Mouse (Mus musculus): ENCODE measurements around the gene Gpr39. TPM values are rescaled to one million over a fixed set of nuclear protein-coding genes. Genes with fewer than 3 reads are reported as not detected.
"Not testable (repeated sequence)": the region's sequence is repeated elsewhere in the genome, so short reads cannot be mapped to it uniquely, and the experiment has no call there.

Gene Gpr39
- total RNA-seq (2018; cell fraction: chromatin; rRNA removed) = not detected
- total RNA-seq (2018; cell fraction: cytosol; rRNA removed) = not detected
- total RNA-seq (2018; cell fraction: nucleus; rRNA removed) = not detected
- polyA plus RNA-seq (2018) = not detected in 3 replicates

DNA sequence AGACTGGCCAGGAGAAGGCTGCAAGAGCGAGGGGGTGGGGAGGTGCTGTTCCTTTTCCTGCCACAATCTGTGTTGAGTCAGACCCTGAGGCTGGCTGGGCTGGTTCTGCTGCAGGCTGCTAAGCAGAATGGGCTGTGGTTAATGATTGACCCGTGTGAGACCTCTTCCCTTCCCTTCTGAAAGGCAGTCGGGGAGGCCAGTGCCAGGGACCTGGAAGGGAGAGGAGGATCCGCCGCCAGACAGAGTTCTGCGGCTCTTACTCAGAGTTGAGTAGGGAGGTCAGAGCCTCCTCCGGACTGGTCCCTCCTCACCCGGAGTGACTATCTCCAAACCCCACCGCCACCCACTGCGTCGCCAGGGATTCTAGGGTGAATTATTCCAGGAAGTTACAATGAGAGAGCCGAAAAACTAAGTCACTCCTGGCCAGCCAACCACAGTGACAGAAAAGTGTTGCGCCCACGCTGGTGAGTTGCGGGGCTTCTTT is at the start of gene Gpr39:
Gene Gpr39 (plus strand): TSS at position 206 of the 484 bp plus-strand sequence.
- H3K27ac ChIP-seq = no peak within 1 kb of the TSS
- H3K4me3 ChIP-seq (ENCODE audit: inconsistent target) = no peak within 1 kb of the TSS
- no peaks in the 10 kb centered on the region for H3K36me3 ChIP-seq (ENCODE audit: inconsistent target)
- WGBS (ENCODE audit: missing documents) = 14% methylated on average over 15 of the region's 15 CpGs
- H3K79me2 ChIP-seq (ENCODE audit: inconsistent target) = no peaks in the 10 kb centered on the region

DNA sequence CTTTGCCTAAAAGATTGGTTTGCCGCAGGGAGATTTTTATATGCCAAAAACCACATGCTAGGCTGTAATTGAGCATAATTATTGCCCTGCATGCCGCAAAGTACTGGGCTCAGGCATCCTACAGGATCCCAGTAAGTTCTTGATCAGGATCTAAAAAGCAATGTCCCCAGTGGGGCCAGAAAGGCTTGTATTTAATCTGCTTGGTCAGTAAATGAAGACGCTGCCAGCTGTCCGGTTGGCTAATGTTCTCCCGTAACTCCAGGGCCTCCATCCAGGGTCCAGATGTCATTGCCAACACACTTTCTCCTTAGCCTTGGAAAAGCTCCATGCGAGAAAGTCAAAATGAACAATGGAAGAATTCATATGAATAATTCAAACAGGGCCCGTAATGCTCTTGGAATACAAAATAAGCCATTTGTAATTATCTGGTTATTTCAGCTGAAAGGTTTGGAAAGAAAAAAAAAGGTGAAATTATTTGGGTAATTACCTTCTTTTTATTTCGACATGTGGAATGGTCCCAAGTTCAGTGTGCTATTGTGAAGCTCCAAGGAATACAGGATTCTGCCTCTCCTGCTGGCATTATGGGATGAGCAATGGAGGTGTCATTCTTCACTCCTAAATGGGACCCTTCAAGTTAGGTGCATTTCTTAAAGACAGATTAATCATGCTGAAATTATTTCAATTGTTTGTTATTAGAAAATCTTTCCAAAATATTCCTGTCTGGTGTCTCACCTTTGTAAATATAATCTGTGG is 37.1 kb upstream of the Gpr39 start:
- H3K27ac ChIP-seq = no peak overlapping the region
- WGBS (ENCODE audit: missing documents) = 96% methylated on average over 8 of the region's 8 CpGs
- H3K36me3 ChIP-seq (ENCODE audit: inconsistent target) = no peaks in the 10 kb centered on the region
- H3K79me2 ChIP-seq (ENCODE audit: inconsistent target) = no peaks in the 10 kb centered on the region
- no peak overlapping the region for H3K4me3 ChIP-seq (ENCODE audit: inconsistent target)

DNA sequence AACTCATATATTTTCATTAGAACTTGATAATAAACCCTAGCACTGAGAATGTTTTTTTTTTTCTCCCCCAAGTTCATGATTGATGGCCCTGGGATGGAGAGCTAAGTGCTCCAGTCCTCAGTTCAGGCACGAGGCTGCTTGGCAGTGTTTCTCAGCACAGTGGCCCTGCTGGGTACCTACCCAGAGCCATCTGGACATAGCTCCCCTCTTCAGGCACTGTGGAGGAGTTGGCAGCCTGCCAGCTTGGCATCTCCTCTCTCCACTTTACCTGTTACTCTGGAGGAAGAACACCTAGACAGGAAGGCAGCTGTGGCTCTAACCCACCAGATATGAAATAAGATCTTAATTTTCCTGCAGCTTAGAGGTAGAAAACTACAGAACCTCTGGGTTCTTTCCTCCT is 33.2 kb upstream of the Gpr39 start:
- Histone ChIP-seq H3K27ac (no peak overlapping the region), H3K4me3 (ENCODE audit: inconsistent target) (no peak overlapping the region), H3K79me2 (ENCODE audit: inconsistent target) (no peaks in the 10 kb centered on the region), H3K36me3 (ENCODE audit: inconsistent target) (no peaks in the 10 kb centered on the region)
- 42% methylated on average over 1 of the region's 1 CpGs for WGBS (ENCODE audit: missing documents)

DNA sequence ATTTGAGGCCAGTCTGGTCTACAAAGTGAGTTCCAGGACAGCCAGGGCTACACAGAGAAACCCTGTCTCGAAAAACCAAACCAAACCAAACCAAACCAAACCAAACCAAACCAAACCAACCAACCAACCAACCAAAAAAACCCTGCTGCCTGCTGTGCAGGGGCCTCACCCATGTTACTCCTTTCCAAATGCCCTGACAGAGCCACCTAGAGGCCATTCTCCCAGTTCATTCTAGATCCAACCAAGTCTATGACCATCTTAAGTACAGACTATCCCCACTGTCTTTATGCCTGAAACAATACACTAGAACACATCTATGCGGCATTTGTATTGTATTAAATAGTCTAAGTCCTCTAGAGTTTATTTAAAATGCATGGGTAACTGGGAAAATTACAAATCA is 30.0 kb upstream of the Gpr39 start:
- WGBS (ENCODE audit: missing documents) = 93% methylated on average over 2 of the region's 2 CpGs
- H3K36me3 ChIP-seq (ENCODE audit: inconsistent target); H3K79me2 ChIP-seq (ENCODE audit: inconsistent target); H3K27ac ChIP-seq; H3K4me3 ChIP-seq (ENCODE audit: inconsistent target): not testable (repeated sequence)

DNA sequence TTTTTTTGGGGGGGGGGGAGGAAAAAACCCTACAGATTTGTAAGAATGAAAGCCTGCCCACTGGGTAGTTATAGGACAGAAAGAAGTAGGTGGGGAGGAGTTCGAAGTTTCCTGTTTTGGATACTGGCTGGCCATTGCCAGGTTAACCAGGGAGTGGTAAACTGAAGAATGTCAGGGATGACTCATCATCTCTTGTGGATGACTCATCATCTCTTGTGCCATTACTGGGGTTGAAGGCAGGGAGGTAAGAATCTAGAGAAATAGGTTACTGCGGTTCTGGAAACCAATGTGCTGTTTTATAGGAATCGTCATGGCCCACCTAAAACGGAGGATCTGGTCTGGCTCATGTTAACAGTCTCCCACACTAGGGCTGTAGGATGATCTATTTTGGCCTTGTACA is 28.8 kb upstream of the Gpr39 start:
- Histone ChIP-seq H3K79me2 (ENCODE audit: inconsistent target) (no peaks in the 10 kb centered on the region), H3K27ac (no peak overlapping the region), H3K4me3 (ENCODE audit: inconsistent target) (no peak overlapping the region), H3K36me3 (ENCODE audit: inconsistent target) (no peaks in the 10 kb centered on the region)
- 93% methylated on average over 4 of the region's 4 CpGs for WGBS (ENCODE audit: missing documents)

DNA sequence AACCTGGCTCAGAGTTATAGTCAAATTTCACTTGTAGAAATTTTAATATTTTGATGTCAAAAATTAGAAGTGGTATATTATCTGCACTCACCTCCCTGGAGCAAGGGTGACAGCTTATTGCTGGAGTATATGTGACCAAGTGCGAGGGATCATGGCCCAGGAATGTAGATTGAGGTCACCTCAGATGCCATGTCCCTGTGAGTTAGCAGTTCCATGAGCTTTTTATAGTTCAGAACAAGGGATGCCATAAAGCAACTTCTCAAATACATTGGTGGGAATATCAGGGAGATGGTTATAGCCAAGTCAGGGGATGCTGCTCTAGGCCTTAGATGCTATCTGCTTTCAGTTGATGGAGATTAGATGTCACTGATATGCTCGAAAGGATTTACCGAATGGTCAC is 27.7 kb upstream of the Gpr39 start:
- H3K4me3 ChIP-seq (ENCODE audit: inconsistent target) = no peak overlapping the region
- no peaks in the 10 kb centered on the region for H3K79me2 ChIP-seq (ENCODE audit: inconsistent target)
- no peaks in the 10 kb centered on the region for H3K36me3 ChIP-seq (ENCODE audit: inconsistent target)
- 86% methylated on average over 3 of the region's 3 CpGs for WGBS (ENCODE audit: missing documents)
- H3K27ac ChIP-seq = no peak overlapping the region

DNA sequence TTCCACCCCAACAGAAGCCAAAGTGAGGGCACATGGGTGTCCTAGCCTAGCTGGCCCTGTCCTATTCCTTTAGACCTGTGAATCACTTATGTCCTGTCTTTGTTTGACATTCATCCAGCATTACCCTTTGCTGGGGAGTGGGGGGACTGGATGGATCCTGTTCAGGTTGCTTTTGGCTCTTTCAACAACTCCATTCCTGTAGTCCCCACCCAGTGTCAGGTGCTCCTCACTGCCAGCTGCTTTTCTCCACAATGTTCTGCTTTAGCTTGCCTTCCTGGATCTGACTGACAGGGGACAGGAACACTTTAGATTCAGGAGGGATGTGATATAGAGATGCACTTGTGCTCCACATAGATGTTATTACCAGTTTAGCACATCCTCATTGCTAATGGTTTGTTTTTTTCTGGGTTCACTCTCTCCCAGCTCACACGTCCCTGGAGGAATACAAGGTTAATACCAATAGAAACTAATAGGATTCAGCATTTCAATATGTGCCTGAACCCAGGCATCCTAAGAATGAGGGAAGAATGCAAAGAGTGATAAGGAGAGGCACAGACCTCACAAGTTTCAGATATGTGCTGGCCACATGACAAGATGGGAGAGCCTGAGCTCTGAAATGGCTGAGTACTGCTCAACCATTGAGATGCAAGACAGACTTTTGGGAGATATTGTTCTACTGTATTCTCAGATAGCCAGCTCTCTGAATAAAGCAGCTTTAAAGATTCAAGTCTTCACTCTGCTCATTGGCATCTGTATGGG is 23.8 kb upstream of the Gpr39 start:
- H3K79me2 ChIP-seq (ENCODE audit: inconsistent target) = no peaks in the 10 kb centered on the region
- WGBS (ENCODE audit: missing documents) = 80% methylated on average over 1 of the region's 1 CpGs
- H3K27ac ChIP-seq = no peak overlapping the region
- no peak overlapping the region for H3K4me3 ChIP-seq (ENCODE audit: inconsistent target)
- H3K36me3 ChIP-seq (ENCODE audit: inconsistent target) = no peaks in the 10 kb centered on the region

DNA sequence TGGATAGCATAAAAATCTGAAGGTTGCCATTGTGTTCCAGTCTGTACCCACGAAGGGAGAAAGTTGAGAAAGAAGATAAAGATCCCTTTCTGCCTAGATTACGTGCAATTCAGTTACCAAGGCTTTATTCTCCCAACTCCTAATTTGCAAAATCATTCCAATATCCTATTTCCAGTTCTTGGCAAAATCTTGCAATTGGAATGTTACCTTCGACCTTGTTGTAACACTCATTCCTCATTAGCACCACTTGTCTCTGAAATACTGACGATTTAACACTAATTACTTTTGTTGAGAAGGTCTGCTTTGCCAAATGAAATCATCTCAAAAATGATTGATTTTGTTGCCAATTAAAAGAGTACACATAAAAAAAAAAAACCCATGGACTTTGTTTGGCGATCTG is 19.4 kb upstream of the Gpr39 start:
- Histone ChIP-seq H3K27ac (no peak overlapping the region), H3K36me3 (ENCODE audit: inconsistent target) (no peaks in the 10 kb centered on the region), H3K79me2 (ENCODE audit: inconsistent target) (no peaks in the 10 kb centered on the region), H3K4me3 (ENCODE audit: inconsistent target) (no peak overlapping the region)
- 97% methylated on average over 5 of the region's 5 CpGs for WGBS (ENCODE audit: missing documents)

DNA sequence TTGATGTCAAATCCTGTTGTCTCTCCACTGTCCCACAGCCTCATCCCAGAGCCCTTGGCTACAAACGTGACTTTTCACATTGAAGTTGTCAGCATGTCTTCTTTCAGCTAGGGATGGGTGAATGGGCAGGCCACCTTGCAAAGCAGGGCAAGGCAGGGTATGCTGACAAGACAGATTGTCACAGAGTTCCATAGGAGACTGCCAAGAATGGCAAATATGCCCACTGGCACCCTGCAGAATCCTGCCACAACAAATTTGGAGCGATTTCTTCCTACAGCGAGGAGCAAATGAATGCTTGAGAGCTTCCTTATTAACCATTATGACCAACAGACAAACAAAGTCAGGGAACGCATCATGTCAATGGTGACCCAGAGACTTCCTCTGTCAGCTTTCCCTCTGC is 16.6 kb upstream of the Gpr39 start:
- Histone ChIP-seq H3K36me3 (ENCODE audit: inconsistent target) (no peaks in the 10 kb centered on the region), H3K4me3 (ENCODE audit: inconsistent target) (no peak overlapping the region), H3K79me2 (ENCODE audit: inconsistent target) (no peaks in the 10 kb centered on the region), H3K27ac (no peak overlapping the region)
- WGBS (ENCODE audit: missing documents) = 84% methylated on average over 4 of the region's 4 CpGs

DNA sequence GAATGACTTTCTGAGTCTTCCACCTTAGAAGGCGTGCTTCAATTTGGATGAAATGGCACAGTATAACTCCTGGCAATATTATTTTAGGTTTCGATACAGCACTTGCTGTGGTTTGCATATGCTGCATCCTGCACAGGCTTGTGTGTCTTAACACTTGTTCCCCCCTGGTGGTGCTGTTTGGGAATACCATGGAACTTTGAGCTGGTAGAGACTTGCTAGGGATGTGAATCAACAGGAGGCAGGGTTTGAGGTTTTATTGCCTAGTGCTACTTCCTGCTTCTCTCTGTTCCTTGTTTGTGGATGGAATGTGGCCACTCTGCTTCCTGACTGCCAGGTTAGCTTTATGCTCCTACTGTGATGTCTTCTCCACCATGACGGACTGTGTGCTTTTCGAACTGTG is 15.9 kb upstream of the Gpr39 start:
- no peaks in the 10 kb centered on the region for H3K36me3 ChIP-seq (ENCODE audit: inconsistent target)
- H3K27ac ChIP-seq = no peak overlapping the region
- H3K4me3 ChIP-seq (ENCODE audit: inconsistent target) = no peak overlapping the region
- 94% methylated on average over 4 of the region's 4 CpGs for WGBS (ENCODE audit: missing documents)
- H3K79me2 ChIP-seq (ENCODE audit: inconsistent target) = no peaks in the 10 kb centered on the region

DNA sequence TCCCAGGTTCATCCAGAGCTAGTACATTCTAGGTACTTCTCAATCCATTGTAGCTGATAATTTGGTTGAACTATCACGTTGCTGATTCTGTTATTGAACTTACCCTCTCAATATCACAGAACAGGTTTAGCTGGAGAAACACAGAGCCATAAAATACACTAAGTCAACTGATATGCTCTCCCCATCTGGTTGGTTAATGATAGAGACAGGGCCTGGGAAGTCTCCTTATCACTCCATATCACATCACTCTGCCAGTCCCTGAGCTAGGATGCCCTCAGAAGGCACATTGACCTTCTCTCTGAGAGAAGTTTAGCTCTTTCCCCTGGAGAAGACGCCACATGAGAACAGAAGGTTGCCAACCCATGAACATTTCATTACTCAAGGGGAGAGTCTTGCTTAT is 14.7 kb upstream of the Gpr39 start:
- WGBS (ENCODE audit: missing documents) = 88% methylated on average over 2 of the region's 2 CpGs
- no peak overlapping the region for H3K27ac ChIP-seq
- H3K4me3 ChIP-seq (ENCODE audit: inconsistent target) = no peak overlapping the region
- no peaks in the 10 kb centered on the region for H3K79me2 ChIP-seq (ENCODE audit: inconsistent target)
- no peaks in the 10 kb centered on the region for H3K36me3 ChIP-seq (ENCODE audit: inconsistent target)

DNA sequence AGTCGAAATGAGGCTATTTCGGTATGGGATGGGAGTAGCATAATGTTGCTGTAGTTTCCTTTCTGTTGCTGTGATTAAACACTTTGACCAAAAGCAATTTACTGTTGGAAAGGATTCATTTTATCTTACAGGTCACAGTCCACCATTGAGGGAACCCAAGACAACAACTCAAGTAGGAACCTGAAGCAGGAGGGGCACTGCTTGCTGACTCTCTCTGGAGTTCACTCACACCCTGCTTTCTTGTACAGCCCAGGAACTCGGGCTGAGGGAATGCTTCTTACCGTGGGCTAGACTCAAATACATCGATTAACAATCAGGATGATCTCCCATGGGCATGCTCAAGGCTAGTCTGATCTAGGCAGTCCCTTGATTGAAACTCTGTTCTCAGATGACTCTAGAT is 14.1 kb upstream of the Gpr39 start:
- no peak overlapping the region for H3K4me3 ChIP-seq (ENCODE audit: inconsistent target)
- H3K27ac ChIP-seq = no peak overlapping the region
- 63% methylated on average over 5 of the region's 5 CpGs for WGBS (ENCODE audit: missing documents)
- no peaks in the 10 kb centered on the region for H3K79me2 ChIP-seq (ENCODE audit: inconsistent target)
- no peaks in the 10 kb centered on the region for H3K36me3 ChIP-seq (ENCODE audit: inconsistent target)

DNA sequence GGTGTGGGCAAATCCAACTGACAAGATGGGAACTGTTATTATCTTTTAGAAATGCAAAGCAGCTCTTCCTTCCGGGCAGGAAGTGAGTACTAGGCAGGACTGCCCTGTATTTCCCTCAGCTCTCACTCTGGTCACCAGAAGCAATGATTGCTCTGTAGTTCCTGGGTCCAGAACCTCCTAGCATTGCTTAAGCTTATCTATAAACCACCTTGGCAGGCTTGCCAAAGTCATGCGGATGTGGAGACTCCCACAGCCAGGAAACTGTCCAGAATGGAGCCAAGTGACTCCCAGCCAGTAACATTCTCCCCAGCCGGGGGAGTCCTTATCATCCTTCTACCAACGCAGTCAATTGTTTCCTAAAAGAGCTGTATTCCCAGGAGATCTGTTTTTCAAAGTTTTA is 13.7 kb upstream of the Gpr39 start:
- no peak overlapping the region for H3K4me3 ChIP-seq (ENCODE audit: inconsistent target)
- no peak overlapping the region for H3K27ac ChIP-seq
- no peaks in the 10 kb centered on the region for H3K36me3 ChIP-seq (ENCODE audit: inconsistent target)

DNA sequence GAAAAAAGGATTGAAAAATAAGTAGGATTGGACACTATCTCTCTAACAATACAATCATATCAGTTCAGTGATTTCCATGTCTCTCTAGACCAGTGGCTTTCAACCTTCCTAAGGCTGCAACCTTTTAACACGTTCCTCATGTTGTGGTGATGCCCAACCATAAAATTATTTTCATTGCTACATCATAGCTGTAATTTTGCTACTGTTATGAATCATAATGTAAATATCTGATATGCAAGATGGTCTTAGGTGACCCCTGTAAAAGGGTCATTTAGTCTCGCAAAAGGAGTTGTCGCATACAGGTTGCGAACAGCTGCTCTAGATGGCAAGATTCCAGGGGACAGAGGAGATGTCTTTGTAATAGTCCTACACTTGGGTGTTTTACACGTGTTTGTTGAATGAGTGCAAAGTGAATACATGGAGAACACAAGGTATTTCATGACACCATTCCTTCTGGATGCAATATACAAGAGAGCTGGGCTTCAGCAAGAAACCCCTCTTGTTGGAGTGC is 11.6 kb upstream of the Gpr39 start:
- H3K27ac ChIP-seq = no peak overlapping the region
- H3K4me3 ChIP-seq (ENCODE audit: inconsistent target) = no peak overlapping the region
- no peaks in the 10 kb centered on the region for H3K36me3 ChIP-seq (ENCODE audit: inconsistent target)
- no peaks in the 10 kb centered on the region for H3K79me2 ChIP-seq (ENCODE audit: inconsistent target)
- 84% methylated on average over 5 of the region's 5 CpGs for WGBS (ENCODE audit: missing documents)

More for the DNA sequence above, 13.7 kb upstream of the Gpr39 start:
- WGBS (ENCODE audit: missing documents) = 11% methylated on average over 4 of the region's 4 CpGs
- no peaks in the 10 kb centered on the region for H3K79me2 ChIP-seq (ENCODE audit: inconsistent target)

DNA sequence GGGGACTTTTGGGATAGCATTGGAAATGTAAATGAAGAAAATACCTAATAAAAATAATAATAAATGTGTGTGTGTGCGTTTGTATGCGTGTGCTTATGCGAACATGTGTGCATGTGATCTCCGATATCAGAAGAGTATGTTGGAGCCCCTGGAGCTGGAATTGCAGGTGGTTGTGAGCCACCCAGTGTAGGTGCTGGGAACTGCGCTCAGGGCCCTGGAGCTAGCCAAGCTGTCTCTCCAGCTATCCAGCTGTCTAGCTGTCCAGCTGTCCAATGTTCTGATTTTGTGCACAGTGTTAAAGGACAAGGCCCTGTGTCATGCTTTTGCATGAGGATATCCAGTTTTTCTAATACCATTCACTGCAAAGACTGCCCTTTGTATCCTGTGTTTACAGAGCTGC is 7.8 kb upstream of the Gpr39 start:
- Histone ChIP-seq H3K4me3 (ENCODE audit: inconsistent target) (no peak overlapping the region), H3K36me3 (ENCODE audit: inconsistent target) (no peaks in the 10 kb centered on the region), H3K27ac (no peak overlapping the region), H3K79me2 (ENCODE audit: inconsistent target) (no peaks in the 10 kb centered on the region)
- WGBS (ENCODE audit: missing documents) = 87% methylated on average over 5 of the region's 5 CpGs

Data from macrophage (primary cell).